Mouse (Mus musculus): ENCODE measurements around the gene Pde6g. TPM values are rescaled to one million over a fixed set of nuclear protein-coding genes. Genes with fewer than 3 reads are reported as not detected.
A peak's percentile ranks its signal among the peaks of the same experiment; 100 is the strongest.

Gene Pde6g
- total RNA-seq, 2 experiments from 2014 or later: not detected

- ATAC-seq (replicated peaks; ENCODE audit: low FRiP score, poor library complexity, severe bottlenecking): no peak
Measured at GRCm38 (mm10) chr11:120472052-120472451, 18.8 kb upstream of the Pde6g start.

- no peak; the same call in 1 of the 2 replicates for ATAC-seq (replicated peaks; ENCODE audit: low FRiP score, poor library complexity, severe bottlenecking)
Measured at GRCm38 (mm10) chr11:120467736-120468092, 14.4 kb upstream of the Pde6g start.

GRCm38 (mm10) chr11:120467051-120467735 is 13.9 kb upstream of the Pde6g start, which contains the start of gene Arl16:
Gene Arl16 (minus strand): TSS chr11:120467607.
- ATAC-seq (replicated peaks; ENCODE audit: low FRiP score, poor library complexity, severe bottlenecking): peak; percentile 96

- ATAC-seq (replicated peaks; ENCODE audit: low FRiP score, poor library complexity, severe bottlenecking): no peak
Measured at GRCm38 (mm10) chr11:120465521-120465920, 12.2 kb upstream of the Pde6g start.

GRCm38 (mm10) chr11:120464365-120464764 is 11.1 kb upstream of the Pde6g start:
- no peak for ATAC-seq (replicated peaks; ENCODE audit: low FRiP score, poor library complexity, severe bottlenecking)

GRCm38 (mm10) chr11:120463536-120463935 is 10.2 kb upstream of the Pde6g start:
- no peak for ATAC-seq (replicated peaks; ENCODE audit: low FRiP score, poor library complexity, severe bottlenecking)

- no peak for ATAC-seq (replicated peaks; ENCODE audit: low FRiP score, poor library complexity, severe bottlenecking)
Measured at GRCm38 (mm10) chr11:120458847-120459597, 5.7 kb upstream of the Pde6g start.

GRCm38 (mm10) chr11:120457772-120458751 is 4.8 kb upstream of the Pde6g start, which contains the start of the genes Oxld1 and Ccdc137:
Gene Oxld1 (minus strand): TSS chr11:120458068.
Gene Ccdc137 (plus strand): TSS chr11:120458115.
- peak; percentile 68 for ATAC-seq (replicated peaks; ENCODE audit: low FRiP score, poor library complexity, severe bottlenecking)

- peak; percentile 37 for ATAC-seq (replicated peaks; ENCODE audit: low FRiP score, poor library complexity, severe bottlenecking)
Measured at GRCm38 (mm10) chr11:120457370-120457769, 4.1 kb upstream of the Pde6g start.

GRCm38 (mm10) chr11:120455413-120455812 is 2.1 kb upstream of the Pde6g start:
- peak; percentile 72 for ATAC-seq (replicated peaks; ENCODE audit: low FRiP score, poor library complexity, severe bottlenecking)

GRCm38 (mm10) chr11:120454965-120455364 is 1.7 kb upstream of the Pde6g start:
- no peak for ATAC-seq (replicated peaks; ENCODE audit: low FRiP score, poor library complexity, severe bottlenecking)

GRCm38 (mm10) chr11:120452246-120452645 is 1.1 kb downstream of the Pde6g start:
- no peak for ATAC-seq (replicated peaks; ENCODE audit: low FRiP score, poor library complexity, severe bottlenecking)

- ATAC-seq (replicated peaks; ENCODE audit: low FRiP score, poor library complexity, severe bottlenecking): no peak
Measured at GRCm38 (mm10) chr11:120447179-120447578, 6.1 kb downstream of the Pde6g start.

GRCm38 (mm10) chr11:120445475-120445874 is 7.8 kb downstream of the Pde6g start:
- no peak for ATAC-seq (replicated peaks; ENCODE audit: low FRiP score, poor library complexity, severe bottlenecking)

- no peak for ATAC-seq (replicated peaks; ENCODE audit: low FRiP score, poor library complexity, severe bottlenecking)
Measured at GRCm38 (mm10) chr11:120444106-120444505, 9.2 kb downstream of the Pde6g start.

- no peak for ATAC-seq (replicated peaks; ENCODE audit: low FRiP score, poor library complexity, severe bottlenecking)
Measured at GRCm38 (mm10) chr11:120442765-120443280, 10.5 kb downstream of the Pde6g start.

GRCm38 (mm10) chr11:120442344-120442743 is 11.0 kb downstream of the Pde6g start, which contains the start of gene Tspan10:
Gene Tspan10 (plus strand): TSS chr11:120442644.
- no peak for ATAC-seq (replicated peaks; ENCODE audit: low FRiP score, poor library complexity, severe bottlenecking)

- no peak for ATAC-seq (replicated peaks; ENCODE audit: low FRiP score, poor library complexity, severe bottlenecking)
Measured at GRCm38 (mm10) chr11:120437857-120438385, 15.4 kb downstream of the Pde6g start.

- peak; percentile 90 for ATAC-seq (replicated peaks; ENCODE audit: low FRiP score, poor library complexity, severe bottlenecking)
Measured at GRCm38 (mm10) chr11:120437152-120437856, 16.0 kb downstream of the Pde6g start, which contains the start of gene Nploc4. Gene Nploc4 (minus strand): TSS chr11:120437708.
